Mouse (Mus musculus) cerebellum, adult 2 months (tissue): ENCODE measurements at regions not wholly inside any gene's neighbourhood (a gene's known extent, or its start where the extent isn't known, plus 50 kb on each side); places are given as distances from the start of the nearest gene placed in this dataset.

Experiments
- CTCF ChIP-seq: fragments of 200-500 bp; IDR thresholded peaks from 2 replicates; pipeline ENCODE4 v1.5.1; 2011; ENCODE audit warnings: low read depth, mild to moderate bottlenecking, control low read depth, low read length, moderate library complexity, borderline replicate concordance; ENCODE audit not compliant: insufficient read depth
- POLR2A ChIP-seq: fragments of 200-500 bp; IDR thresholded peaks from 2 replicates; pipeline ENCODE4 v1.6.1; 2011; ENCODE audit warnings: low read length, control low read depth, borderline replicate concordance; ENCODE audit not compliant: insufficient read depth

GRCm38 (mm10) chr13:101175017-101175689 is 341.9 kb upstream of the Slc30a5 start:
- TF ChIP-seq CTCF (no peak), POLR2A (no peak)
